Mouse (Mus musculus) bone marrow macrophage, adult 2 months (primary cell): ENCODE results near the gene 1810046K07Rik.

Source experiments
- CTCF ChIP-seq: IDR thresholded peaks from 2 replicates; pipeline ENCODE4 v1.5.1; 2012; ENCODE audit warnings: low read depth, mild to moderate bottlenecking, low read length, moderate library complexity
- POLR2A ChIP-seq: IDR thresholded peaks from 2 replicates; pipeline ENCODE4 v1.6.1; 2012; ENCODE audit warnings: mild to moderate bottlenecking, low read depth, low read length, borderline replicate concordance

DNA sequence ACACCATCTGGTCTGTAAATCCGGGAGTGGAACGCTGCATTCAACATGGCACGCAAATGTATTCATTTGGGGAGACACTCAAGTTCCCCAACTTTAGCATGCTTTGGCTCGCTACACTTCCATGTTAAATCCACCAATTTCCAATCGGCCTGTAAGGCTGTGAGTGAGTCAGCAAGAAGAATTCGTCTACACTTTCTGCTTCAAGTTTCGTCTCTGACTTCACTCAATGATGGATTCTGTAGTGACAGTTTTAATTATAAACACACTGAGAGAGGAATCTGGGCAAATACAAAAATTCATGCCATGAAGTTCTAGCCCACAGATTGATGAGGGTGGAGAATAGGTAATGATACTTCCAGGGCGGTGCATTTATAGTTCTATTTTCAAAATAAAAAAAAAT, 35.2 kb downstream of the 1810046K07Rik start:
- TF ChIP-seq POLR2A = no peak
- no peak for TF ChIP-seq CTCF
